In the genomic region with DNA sequence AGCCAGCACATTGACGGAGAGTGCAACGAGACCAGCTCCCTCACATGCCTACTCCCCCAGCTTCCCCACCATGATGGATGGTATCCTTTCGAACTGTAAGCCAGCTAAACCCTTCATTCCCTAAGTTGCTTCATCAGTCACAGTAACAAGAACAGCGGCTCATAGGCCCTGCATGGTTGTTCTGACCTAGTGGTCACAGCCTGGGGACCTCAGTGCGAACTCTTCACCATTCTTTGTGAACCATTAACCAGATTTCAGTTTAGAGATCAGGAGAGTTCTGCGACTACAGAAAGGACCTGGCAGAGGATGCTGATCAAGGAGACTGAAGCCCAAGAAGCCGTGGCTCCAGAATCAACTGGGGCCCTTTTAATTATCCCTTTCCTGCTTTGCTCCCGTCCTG, we compare ENCODE assay signal across 19 mouse cellular contexts. TPM values are rescaled to one million over a fixed set of nuclear protein-coding genes. Genes with fewer than 3 reads are reported as not detected.
"Had no signal": no experiment of that assay in that cellular context is flagged by ENCODE, and none has a peak within 500 bp of the region (broad histone marks: within the 10 kb centered on the region; RNA-seq: fewer than 3 reads in every experiment).

No protein-coding gene starts in this region.

- H3K27ac ChIP-seq: lung, embryonic 15.5 days; macrophage; midbrain, embryonic 12.5 days; midbrain, embryonic 15.5 days; neural tube, embryonic 12.5 days; stomach, embryonic 15.5 days; stomach, postnatal 0 days had no signal

- H3K9ac ChIP-seq: liver, postnatal 0 days; lung, embryonic 15.5 days; midbrain, embryonic 12.5 days; midbrain, embryonic 15.5 days; neural tube, embryonic 12.5 days; stomach, embryonic 15.5 days had no signal

- H3K4me1 ChIP-seq: lung, embryonic 15.5 days; midbrain, embryonic 12.5 days; midbrain, embryonic 15.5 days; neural tube, embryonic 12.5 days; stomach, embryonic 15.5 days had no signal

- H3K36me3 ChIP-seq: lung, embryonic 15.5 days; midbrain, embryonic 12.5 days; midbrain, embryonic 15.5 days; neural tube, embryonic 12.5 days; stomach, embryonic 15.5 days had no signal

- ATAC-seq: liver, postnatal 0 days; lung, postnatal 0 days; midbrain, embryonic 15.5 days had no signal

- H3K9me3 ChIP-seq: lung, embryonic 15.5 days; midbrain, embryonic 12.5 days; midbrain, embryonic 15.5 days; neural tube, embryonic 12.5 days; stomach, embryonic 15.5 days had no signal

- H3K4me3 ChIP-seq: lung, embryonic 15.5 days; midbrain, embryonic 12.5 days; midbrain, embryonic 15.5 days; neural tube, embryonic 12.5 days; stomach, embryonic 15.5 days had no signal

- H3K27me3 ChIP-seq: lung, embryonic 15.5 days; midbrain, embryonic 12.5 days; midbrain, embryonic 15.5 days; neural tube, embryonic 12.5 days; stomach, embryonic 15.5 days had no signal

- H3K4me2 ChIP-seq: lung, embryonic 15.5 days; midbrain, embryonic 12.5 days; midbrain, embryonic 15.5 days; neural tube, embryonic 12.5 days; stomach, embryonic 15.5 days had no signal

- DNase-seq: liver, postnatal 0 days; lung, adult 2 months; lung, postnatal 14 days; lung, postnatal 36 days; right cerebral cortex, postnatal 14 days; thymus, adult 2 months; thymus, postnatal 25 days; thymus, postnatal 4 days had no signal

RNA-seq across cellular contexts. Expression of a gene that starts 13.6 kb away (rescaled TPM):
- total RNA-seq: monocyte, adult 5-6 weeks; neutrophil, adult 5-6 weeks had no signal

RNA-seq across cellular contexts. Expression of a gene that starts 36.7 kb away (rescaled TPM):
- total RNA-seq: megakaryocyte progenitor cell, adult 5-6 weeks; monocyte, adult 5-6 weeks; neutrophil, adult 5-6 weeks had no signal
- polyA plus RNA-seq: macrophage had no signal
